Mouse (Mus musculus): Measurements from ENCODE around the gene Rnf41. TPM values are rescaled to one million over a fixed set of nuclear protein-coding genes. Genes with fewer than 3 reads are reported as not detected.

Rnf41 gene
- polyA plus RNA-seq, 1 experiment from 2014 or later, result 45.4 TPM

GRCm38 (mm10) chr10:128374393-128374792 lies 37.1 kb upstream of the Rnf41 start:
- ATAC-seq (ENCODE audit: insufficient number of reproducible peaks, insufficient read depth, low FRiP score, low TSS enrichment, low read depth), result no peak
- 75% methylated on average over 6 of the region's 6 CpGs for WGBS

GRCm38 (mm10) chr10:128376099-128376454 lies 35.4 kb upstream of the Rnf41 start:
- Histone ChIP-seq H3K36me3 (peaks cover 29% of the 10 kb centered on the region), H3K4me2 (peak overlapping the region; percentile 81), H3K9ac (peak overlapping the region; percentile 99), H3K27me3 (no peaks in the 10 kb centered on the region), H3K4me3 (peak overlapping the region; percentile 95), H3K9me3 (no peaks in the 10 kb centered on the region), H3K4me1 (peaks cover 26% of the 10 kb centered on the region), H3K27ac (peak overlapping the region; percentile 97)
- 51% methylated on average over 4 of the region's 4 CpGs for WGBS
- no peak for ATAC-seq (ENCODE audit: insufficient number of reproducible peaks, insufficient read depth, low FRiP score, low TSS enrichment, low read depth)

More at GRCm38 (mm10) chr10:128374393-128374792, 37.1 kb upstream of the Rnf41 start:
- Histone ChIP-seq H3K9me3 (no peaks in the 10 kb centered on the region), H3K4me3 (no peak overlapping the region), H3K4me1 (peaks cover 26% of the 10 kb centered on the region), H3K4me2 (no peak overlapping the region), H3K9ac (no peak overlapping the region), H3K36me3 (peaks cover 12% of the 10 kb centered on the region), H3K27me3 (no peaks in the 10 kb centered on the region), H3K27ac (no peak overlapping the region)

GRCm38 (mm10) chr10:128376455-128377211 lies 34.8 kb upstream of the Rnf41 start, which contains the start of gene Ankrd52:
Gene Ankrd52 (plus strand): TSS chr10:128377115.
- under 1% methylated on average over 44 of the region's 73 CpGs for WGBS
- H3K4me2 ChIP-seq, result peak within 1 kb of the TSS; percentile 81
- peak; percentile 89 for ATAC-seq (ENCODE audit: insufficient number of reproducible peaks, insufficient read depth, low FRiP score, low TSS enrichment, low read depth)
- H3K36me3 ChIP-seq, result peaks cover 34% of the 10 kb centered on the region
- H3K9ac ChIP-seq, result peak within 1 kb of the TSS; percentile 99
- H3K4me1 ChIP-seq, result peaks cover 26% of the 10 kb centered on the region
- peak within 1 kb of the TSS; percentile 95 for H3K4me3 ChIP-seq
- no peaks in the 10 kb centered on the region for H3K9me3 ChIP-seq
- H3K27ac ChIP-seq, result peak within 1 kb of the TSS; percentile 97
- H3K27me3 ChIP-seq, result no peaks in the 10 kb centered on the region

- H3K27ac ChIP-seq, result peak overlapping the region; percentile 97
- under 1% methylated on average over 47 of the region's 47 CpGs for WGBS
- H3K9me3 ChIP-seq, result no peaks in the 10 kb centered on the region
Observed at GRCm38 (mm10) chr10:128377222-128377939, 34.1 kb upstream of the Rnf41 start.

GRCm38 (mm10) chr10:128377940-128378448 lies 33.5 kb upstream of the Rnf41 start:
- peak overlapping the region; percentile 81 for H3K4me2 ChIP-seq
- peaks cover 48% of the 10 kb centered on the region for H3K36me3 ChIP-seq
- peak overlapping the region; percentile 97 for H3K27ac ChIP-seq
- no peaks in the 10 kb centered on the region for H3K9me3 ChIP-seq
- ATAC-seq (ENCODE audit: insufficient number of reproducible peaks, insufficient read depth, low FRiP score, low TSS enrichment, low read depth), result no peak
- peaks cover 26% of the 10 kb centered on the region for H3K4me1 ChIP-seq
- H3K4me3 ChIP-seq, result peak overlapping the region; percentile 95
- H3K9ac ChIP-seq, result peak overlapping the region; percentile 99
- WGBS, result 52% methylated on average over 14 of the region's 14 CpGs
- no peaks in the 10 kb centered on the region for H3K27me3 ChIP-seq

More at GRCm38 (mm10) chr10:128377222-128377939, 34.1 kb upstream of the Rnf41 start:
- Histone ChIP-seq H3K27me3 (no peaks in the 10 kb centered on the region), H3K36me3 (peaks cover 42% of the 10 kb centered on the region), H3K9ac (peak overlapping the region; percentile 99), H3K4me2 (peak overlapping the region; percentile 81), H3K4me1 (peaks cover 26% of the 10 kb centered on the region), H3K4me3 (peak overlapping the region; percentile 95)
- ATAC-seq (ENCODE audit: insufficient number of reproducible peaks, insufficient read depth, low FRiP score, low TSS enrichment, low read depth), result peak; percentile 68

- H3K27ac ChIP-seq, result peak overlapping the region; percentile 4; the same call in 1 of the 2 replicates
- no peak for ATAC-seq (ENCODE audit: insufficient number of reproducible peaks, insufficient read depth, low FRiP score, low TSS enrichment, low read depth)
Observed at GRCm38 (mm10) chr10:128378462-128378861, 33.0 kb upstream of the Rnf41 start.

GRCm38 (mm10) chr10:128379260-128379659 lies 32.2 kb upstream of the Rnf41 start:
- no peaks in the 10 kb centered on the region for H3K27me3 ChIP-seq
- no peak for ATAC-seq (ENCODE audit: insufficient number of reproducible peaks, insufficient read depth, low FRiP score, low TSS enrichment, low read depth)
- no peak overlapping the region for H3K4me3 ChIP-seq
- 0 out of 2 replicates have a peak overlapping the region, but pooled peaks have one; percentile 99 for H3K9ac ChIP-seq
- no peak overlapping the region for H3K27ac ChIP-seq
- H3K9me3 ChIP-seq, result no peaks in the 10 kb centered on the region
- peaks cover 26% of the 10 kb centered on the region for H3K4me1 ChIP-seq
- WGBS, result 97% methylated on average over 7 of the region's 7 CpGs
- no peak overlapping the region for H3K4me2 ChIP-seq
- peaks cover 61% of the 10 kb centered on the region for H3K36me3 ChIP-seq

More at GRCm38 (mm10) chr10:128378462-128378861, 33.0 kb upstream of the Rnf41 start:
- H3K9me3 ChIP-seq, result no peaks in the 10 kb centered on the region
- H3K4me3 ChIP-seq, result peak overlapping the region; percentile 95
- peak overlapping the region; percentile 99 for H3K9ac ChIP-seq
- WGBS, result 61% methylated on average over 3 of the region's 3 CpGs
- peaks cover 26% of the 10 kb centered on the region for H3K4me1 ChIP-seq
- H3K27me3 ChIP-seq, result no peaks in the 10 kb centered on the region
- peaks cover 53% of the 10 kb centered on the region for H3K36me3 ChIP-seq
- peak overlapping the region; percentile 81 for H3K4me2 ChIP-seq

- ATAC-seq (ENCODE audit: insufficient number of reproducible peaks, insufficient read depth, low FRiP score, low TSS enrichment, low read depth), result no peak
Observed at GRCm38 (mm10) chr10:128380565-128380964, 30.9 kb upstream of the Rnf41 start.

GRCm38 (mm10) chr10:128382482-128382881 lies 29.0 kb upstream of the Rnf41 start:
- 84% methylated on average over 8 of the region's 8 CpGs for WGBS
- Histone ChIP-seq H3K9me3 (no peaks in the 10 kb centered on the region), H3K27me3 (no peaks in the 10 kb centered on the region), H3K4me3 (no peak overlapping the region), H3K9ac (no peak overlapping the region), H3K36me3 (peaks cover 92% of the 10 kb centered on the region), H3K27ac (no peak overlapping the region), H3K4me2 (no peak overlapping the region), H3K4me1 (peaks cover 19% of the 10 kb centered on the region)
- ATAC-seq (ENCODE audit: insufficient number of reproducible peaks, insufficient read depth, low FRiP score, low TSS enrichment, low read depth), result no peak

More at GRCm38 (mm10) chr10:128380565-128380964, 30.9 kb upstream of the Rnf41 start:
- Histone ChIP-seq H3K9me3 (no peaks in the 10 kb centered on the region), H3K27me3 (no peaks in the 10 kb centered on the region), H3K27ac (no peak overlapping the region), H3K36me3 (peaks cover 73% of the 10 kb centered on the region), H3K4me1 (peaks cover 26% of the 10 kb centered on the region), H3K4me2 (no peak overlapping the region), H3K9ac (no peak overlapping the region), H3K4me3 (no peak overlapping the region)
- 80% methylated on average over 5 of the region's 5 CpGs for WGBS

GRCm38 (mm10) chr10:128385902-128386301 lies 25.6 kb upstream of the Rnf41 start:
- Histone ChIP-seq H3K36me3 (peaks cover 99% of the 10 kb centered on the region), H3K9ac (no peak overlapping the region), H3K4me2 (no peak overlapping the region), H3K27ac (no peak overlapping the region), H3K4me3 (no peak overlapping the region), H3K27me3 (no peaks in the 10 kb centered on the region), H3K9me3 (no peaks in the 10 kb centered on the region), H3K4me1 (no peaks in the 10 kb centered on the region)
- ATAC-seq (ENCODE audit: insufficient number of reproducible peaks, insufficient read depth, low FRiP score, low TSS enrichment, low read depth), result no peak
- WGBS, result 85% methylated on average over 7 of the region's 7 CpGs

GRCm38 (mm10) chr10:128388941-128389340 lies 22.5 kb upstream of the Rnf41 start:
- no peak for ATAC-seq (ENCODE audit: insufficient number of reproducible peaks, insufficient read depth, low FRiP score, low TSS enrichment, low read depth)
- Histone ChIP-seq H3K27me3 (no peaks in the 10 kb centered on the region), H3K4me1 (0 out of 2 replicates have a peak, but pooled peaks cover 3% of the 10 kb centered on the region), H3K27ac (no peak overlapping the region), H3K36me3 (peaks cover 99% of the 10 kb centered on the region), H3K9me3 (no peaks in the 10 kb centered on the region), H3K9ac (no peak overlapping the region), H3K4me2 (no peak overlapping the region), H3K4me3 (no peak overlapping the region)
- WGBS, result 93% methylated on average over 14 of the region's 14 CpGs

Measured in embryonic facial prominence, embryonic 13.5 days (tissue).